Mouse (Mus musculus): ENCODE results near the gene Cntn2. TPM values are rescaled to one million over a fixed set of nuclear protein-coding genes. Genes with fewer than 3 reads are reported as not detected.
"Not testable (repeated sequence)": the region's sequence is repeated elsewhere in the genome, so short reads cannot be mapped to it uniquely, and the experiment has no call there.

Gene Cntn2
- polyA plus RNA-seq, 1 experiment from 2014 or later, result 26.1 TPM

- Histone ChIP-seq H3K27ac (no peak overlapping the region), H3K9ac (no peak overlapping the region), H3K9me3 (ENCODE audit: control insufficient read depth, low read length) (no peaks in the 10 kb centered on the region), H3K4me1 (replicated peaks; ENCODE audit: control insufficient read depth, insufficient read depth, low read length) (peaks cover 21% of the 10 kb centered on the region), H3K4me2 (replicated peaks) (no peak overlapping the region), H3K4me3 (replicated peaks; ENCODE audit: low read length) (no peak overlapping the region), H3K27me3 (ENCODE audit: control insufficient read depth, insufficient read depth, low read length) (no peaks in the 10 kb centered on the region), H3K36me3 (replicated peaks; ENCODE audit: control insufficient read depth, insufficient read depth) (no peaks in the 10 kb centered on the region)
- DNase-seq (ENCODE audit: low spot score), result no peak
- no peak for ATAC-seq (ENCODE audit: low FRiP score)
- 76% methylated on average over 1 of the region's 1 CpGs for WGBS
Observed at GRCm38 (mm10) chr1:132474496-132474895, 68.6 kb downstream of the Cntn2 start.

DNA sequence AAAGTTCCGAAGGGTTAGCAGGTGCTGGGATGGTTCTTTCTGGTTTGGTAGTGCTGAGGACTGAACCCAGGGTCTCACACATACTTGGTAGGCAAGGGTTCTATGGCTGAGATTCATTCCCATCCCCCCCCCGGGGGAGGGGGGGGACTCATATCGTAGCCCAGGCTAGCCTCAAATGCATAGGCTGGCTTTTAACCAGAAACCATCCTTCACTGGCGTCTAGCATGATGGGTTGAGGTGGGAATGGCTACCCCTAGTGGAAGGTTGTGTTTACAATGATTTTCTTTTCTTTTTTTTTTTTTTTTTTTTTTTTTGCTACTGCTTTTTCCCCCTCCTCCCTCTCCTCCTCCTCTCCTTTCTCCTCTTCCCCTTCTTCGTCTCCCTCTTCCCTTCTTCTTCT, 70.5 kb downstream of the Cntn2 start:
- Histone ChIP-seq H3K27me3 (ENCODE audit: control insufficient read depth, insufficient read depth, low read length) (no peaks in the 10 kb centered on the region), H3K4me2 (replicated peaks) (no peak overlapping the region), H3K9me3 (ENCODE audit: control insufficient read depth, low read length) (no peaks in the 10 kb centered on the region), H3K9ac (no peak overlapping the region), H3K4me3 (replicated peaks; ENCODE audit: low read length) (no peak overlapping the region), H3K4me1 (replicated peaks; ENCODE audit: control insufficient read depth, insufficient read depth, low read length) (peaks cover 10% of the 10 kb centered on the region), H3K27ac (no peak overlapping the region), H3K36me3 (replicated peaks; ENCODE audit: control insufficient read depth, insufficient read depth) (no peaks in the 10 kb centered on the region)
- ATAC-seq (ENCODE audit: low FRiP score) (no peak), DNase-seq (ENCODE audit: low spot score) (peak; percentile 28)
- WGBS, result 68% methylated on average over 5 of the region's 5 CpGs

GRCm38 (mm10) chr1:132471499-132471898, 71.6 kb downstream of the Cntn2 start:
- Histone ChIP-seq H3K27ac (no peak overlapping the region), H3K4me1 (replicated peaks; ENCODE audit: control insufficient read depth, insufficient read depth, low read length) (peaks cover 10% of the 10 kb centered on the region), H3K9ac (no peak overlapping the region), H3K27me3 (ENCODE audit: control insufficient read depth, insufficient read depth, low read length) (no peaks in the 10 kb centered on the region), H3K36me3 (replicated peaks; ENCODE audit: control insufficient read depth, insufficient read depth) (peaks cover 4% of the 10 kb centered on the region; the same call in 1 of the 2 replicates), H3K4me3 (replicated peaks; ENCODE audit: low read length) (no peak overlapping the region), H3K9me3 (ENCODE audit: control insufficient read depth, low read length) (no peaks in the 10 kb centered on the region), H3K4me2 (replicated peaks) (no peak overlapping the region)
- ATAC-seq (ENCODE audit: low FRiP score) (no peak), DNase-seq (ENCODE audit: low spot score) (no peak)
- WGBS, result 90% methylated on average over 5 of the region's 5 CpGs

DNA sequence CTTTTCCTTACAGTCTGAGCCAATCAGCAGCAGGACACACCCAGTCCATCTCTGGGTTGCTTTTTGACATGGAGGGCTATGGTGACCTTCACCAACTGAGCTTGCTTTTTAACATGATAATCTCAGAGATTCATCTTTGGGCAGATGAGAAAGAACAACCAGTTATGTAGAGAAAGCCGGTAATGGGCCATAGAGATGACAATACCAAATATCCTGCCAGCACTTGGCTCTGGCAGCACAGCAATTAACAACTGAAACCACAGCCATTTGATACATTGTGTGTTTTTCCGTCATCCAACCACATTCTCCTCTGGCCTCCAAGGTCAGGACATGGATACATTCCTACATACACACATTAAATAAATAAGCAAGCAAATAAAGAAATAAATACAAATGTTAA, 72.0 kb downstream of the Cntn2 start:
- peaks cover 7% of the 10 kb centered on the region; the same call in 1 of the 2 replicates for H3K36me3 ChIP-seq (replicated peaks; ENCODE audit: control insufficient read depth, insufficient read depth)
- ATAC-seq (ENCODE audit: low FRiP score) (no peak), DNase-seq (ENCODE audit: low spot score) (no peak)
- no peak overlapping the region for H3K4me2 ChIP-seq (replicated peaks)
- H3K27ac ChIP-seq, result no peak overlapping the region
- H3K9ac ChIP-seq, result no peak overlapping the region
- peaks cover 5% of the 10 kb centered on the region; the same call in 1 of the 2 replicates for H3K4me1 ChIP-seq (replicated peaks; ENCODE audit: control insufficient read depth, insufficient read depth, low read length)
- WGBS, result 91% methylated on average over 2 of the region's 2 CpGs
- H3K9me3 ChIP-seq (ENCODE audit: control insufficient read depth, low read length), result no peaks in the 10 kb centered on the region
- no peak overlapping the region for H3K4me3 ChIP-seq (replicated peaks; ENCODE audit: low read length)
- no peaks in the 10 kb centered on the region for H3K27me3 ChIP-seq (ENCODE audit: control insufficient read depth, insufficient read depth, low read length)

DNA sequence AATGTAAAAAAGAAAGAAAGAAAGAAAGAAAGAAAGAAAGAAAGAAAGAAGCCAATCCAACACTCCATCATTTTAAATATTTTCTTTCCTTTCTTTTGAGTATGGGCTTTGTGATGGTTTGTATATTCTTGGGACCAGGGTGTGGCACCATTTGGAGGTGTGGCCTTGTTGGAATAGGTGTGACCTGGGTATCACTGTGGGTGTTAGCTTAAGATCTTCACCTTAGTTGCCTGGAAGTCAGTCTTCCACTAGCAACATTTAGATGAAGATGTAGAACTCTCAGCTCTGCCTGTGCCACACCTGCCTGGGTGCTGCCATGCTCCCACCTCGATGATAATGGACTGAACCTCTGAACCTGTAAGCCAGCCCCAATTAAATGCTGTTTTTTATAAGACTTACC, 73.0 kb downstream of the Cntn2 start:
- H3K4me3 ChIP-seq (replicated peaks; ENCODE audit: low read length); H3K4me1 ChIP-seq (replicated peaks; ENCODE audit: control insufficient read depth, insufficient read depth, low read length); H3K9me3 ChIP-seq (ENCODE audit: control insufficient read depth, low read length); ATAC-seq (ENCODE audit: low FRiP score); H3K27me3 ChIP-seq (ENCODE audit: control insufficient read depth, insufficient read depth, low read length); DNase-seq (ENCODE audit: low spot score); H3K4me2 ChIP-seq (replicated peaks); H3K9ac ChIP-seq; H3K27ac ChIP-seq: not testable (repeated sequence)
- H3K36me3 ChIP-seq (replicated peaks; ENCODE audit: control insufficient read depth, insufficient read depth), result peaks cover 14% of the 10 kb centered on the region; the same call in 1 of the 2 replicates
- 93% methylated on average over 1 of the region's 1 CpGs for WGBS

DNA sequence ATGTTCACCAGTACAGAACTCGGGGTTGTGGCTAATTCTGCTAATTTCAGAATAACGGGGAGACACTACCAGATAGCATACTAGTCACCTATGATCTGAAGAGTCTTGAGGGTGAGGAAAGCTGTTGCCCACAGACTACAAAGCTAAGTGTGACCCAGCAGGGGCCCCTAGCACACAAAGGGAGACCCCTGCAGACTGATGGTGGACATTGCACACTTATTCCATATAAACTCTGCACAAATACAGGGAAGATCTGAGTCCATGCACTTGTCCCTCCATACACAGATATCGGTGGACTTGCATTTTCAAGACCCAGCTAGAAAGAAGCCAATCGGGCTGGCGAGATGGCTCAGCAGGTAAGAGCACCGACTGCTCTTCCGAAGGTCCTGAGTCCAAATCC, 73.5 kb downstream of the Cntn2 start:
- Histone ChIP-seq H3K4me2 (replicated peaks) (no peak overlapping the region), H3K27ac (no peak overlapping the region), H3K9me3 (ENCODE audit: control insufficient read depth, low read length) (no peaks in the 10 kb centered on the region), H3K4me1 (replicated peaks; ENCODE audit: control insufficient read depth, insufficient read depth, low read length) (no peaks in the 10 kb centered on the region), H3K36me3 (replicated peaks; ENCODE audit: control insufficient read depth, insufficient read depth) (peaks cover 19% of the 10 kb centered on the region), H3K9ac (no peak overlapping the region), H3K27me3 (ENCODE audit: control insufficient read depth, insufficient read depth, low read length) (no peaks in the 10 kb centered on the region), H3K4me3 (replicated peaks; ENCODE audit: low read length) (no peak overlapping the region)
- ATAC-seq (ENCODE audit: low FRiP score) (no peak), DNase-seq (ENCODE audit: low spot score) (no peak)
- 93% methylated on average over 7 of the region's 7 CpGs for WGBS

DNA sequence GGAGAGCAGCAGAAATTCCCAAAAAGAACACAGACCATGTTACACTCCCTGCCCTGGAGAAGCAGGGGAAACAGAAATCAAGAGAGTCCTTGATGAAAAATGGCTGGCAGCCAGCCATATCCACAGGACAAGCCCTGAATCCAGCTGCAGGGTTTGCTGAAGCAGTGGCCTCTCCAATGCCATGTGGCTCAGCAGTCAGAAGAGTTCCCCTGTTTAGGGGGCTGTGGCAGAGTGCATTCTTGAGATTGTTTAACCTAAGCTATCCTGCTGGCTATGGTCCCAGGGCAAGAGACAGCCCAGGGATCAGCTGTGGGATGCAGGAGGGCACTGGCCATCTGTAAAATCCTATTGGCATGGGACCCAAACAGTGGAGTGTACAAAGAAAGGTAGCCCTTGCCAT, 74.1 kb downstream of the Cntn2 start:
- Histone ChIP-seq H3K4me3 (replicated peaks; ENCODE audit: low read length) (no peak overlapping the region), H3K9me3 (ENCODE audit: control insufficient read depth, low read length) (no peaks in the 10 kb centered on the region), H3K36me3 (replicated peaks; ENCODE audit: control insufficient read depth, insufficient read depth) (peaks cover 25% of the 10 kb centered on the region), H3K27ac (no peak overlapping the region), H3K27me3 (ENCODE audit: control insufficient read depth, insufficient read depth, low read length) (no peaks in the 10 kb centered on the region), H3K9ac (no peak overlapping the region), H3K4me1 (replicated peaks; ENCODE audit: control insufficient read depth, insufficient read depth, low read length) (no peaks in the 10 kb centered on the region), H3K4me2 (replicated peaks) (no peak overlapping the region)
- ATAC-seq (ENCODE audit: low FRiP score) (no peak), DNase-seq (ENCODE audit: low spot score) (no peak)

GRCm38 (mm10) chr1:132464651-132465050, 78.4 kb downstream of the Cntn2 start:
- DNase-seq (ENCODE audit: low spot score), result no peak
- Histone ChIP-seq H3K36me3 (replicated peaks; ENCODE audit: control insufficient read depth, insufficient read depth) (peaks cover 50% of the 10 kb centered on the region), H3K4me1 (replicated peaks; ENCODE audit: control insufficient read depth, insufficient read depth, low read length) (no peaks in the 10 kb centered on the region), H3K4me2 (replicated peaks) (no peak overlapping the region), H3K27ac (no peak overlapping the region), H3K4me3 (replicated peaks; ENCODE audit: low read length) (no peak overlapping the region), H3K9me3 (ENCODE audit: control insufficient read depth, low read length) (no peaks in the 10 kb centered on the region), H3K9ac (no peak overlapping the region), H3K27me3 (ENCODE audit: control insufficient read depth, insufficient read depth, low read length) (no peaks in the 10 kb centered on the region)
- WGBS, result 92% methylated on average over 5 of the region's 5 CpGs
- no peak for ATAC-seq (ENCODE audit: low FRiP score)

Data from hindbrain, embryonic 14.5 days (tissue).